Mouse (Mus musculus): ENCODE results near the gene Ust. TPM values are rescaled to one million over a fixed set of nuclear protein-coding genes. Genes with fewer than 3 reads are reported as not detected.
A peak's percentile ranks its signal among the peaks of the same experiment; 100 is the strongest.

The Ust gene
- polyA plus RNA-seq, 1 experiment from 2014 or later: 10.8 TPM

GRCm38 (mm10) chr10:8189331-8189981 is 329.2 kb downstream of the Ust start:
- H3K9ac ChIP-seq (ENCODE audit: low read depth, low read length): no peak overlapping the region
- no peak overlapping the region for H3K4me3 ChIP-seq (ENCODE audit: low read depth, low read length)
- no peaks in the 10 kb centered on the region for H3K9me3 ChIP-seq (ENCODE audit: control insufficient read depth, low read length)
- H3K4me1 ChIP-seq (ENCODE audit: control insufficient read depth, insufficient read depth, low read length): no peaks in the 10 kb centered on the region
- H3K36me3 ChIP-seq (ENCODE audit: control insufficient read depth, insufficient read depth, low read length): no peaks in the 10 kb centered on the region
- no peak overlapping the region for H3K4me2 ChIP-seq (ENCODE audit: low read depth, low read length)
- 83% methylated on average over 5 of the region's 5 CpGs for WGBS
- ATAC-seq (ENCODE audit: low read depth): no peak
- H3K27me3 ChIP-seq (replicated peaks; ENCODE audit: control insufficient read depth, insufficient read depth, low read length): no peaks in the 10 kb centered on the region
- no peak for DNase-seq (ENCODE audit: low spot score)
- no peak overlapping the region for H3K27ac ChIP-seq (replicated peaks; ENCODE audit: low read depth, low read length)

- no peak for ATAC-seq (ENCODE audit: low read depth)
- 58% methylated on average over 4 of the region's 4 CpGs for WGBS
- DNase-seq (ENCODE audit: low spot score): peak; percentile 81
- no peaks in the 10 kb centered on the region for H3K4me1 ChIP-seq (ENCODE audit: control insufficient read depth, insufficient read depth, low read length)
- no peak overlapping the region for H3K27ac ChIP-seq (replicated peaks; ENCODE audit: low read depth, low read length)
- no peaks in the 10 kb centered on the region for H3K36me3 ChIP-seq (ENCODE audit: control insufficient read depth, insufficient read depth, low read length)
- H3K27me3 ChIP-seq (replicated peaks; ENCODE audit: control insufficient read depth, insufficient read depth, low read length): no peaks in the 10 kb centered on the region
- H3K9ac ChIP-seq (ENCODE audit: low read depth, low read length): no peak overlapping the region
- no peak overlapping the region for H3K4me2 ChIP-seq (ENCODE audit: low read depth, low read length)
- H3K4me3 ChIP-seq (ENCODE audit: low read depth, low read length): no peak overlapping the region
- no peaks in the 10 kb centered on the region for H3K9me3 ChIP-seq (ENCODE audit: control insufficient read depth, low read length)
Observed at GRCm38 (mm10) chr10:8185586-8185985, 333.0 kb downstream of the Ust start.

- Histone ChIP-seq H3K9ac (ENCODE audit: low read depth, low read length) (no peak overlapping the region), H3K27ac (replicated peaks; ENCODE audit: low read depth, low read length) (no peak overlapping the region), H3K27me3 (replicated peaks; ENCODE audit: control insufficient read depth, insufficient read depth, low read length) (no peaks in the 10 kb centered on the region), H3K9me3 (ENCODE audit: control insufficient read depth, low read length) (no peaks in the 10 kb centered on the region), H3K4me2 (ENCODE audit: low read depth, low read length) (no peak overlapping the region), H3K36me3 (ENCODE audit: control insufficient read depth, insufficient read depth, low read length) (no peaks in the 10 kb centered on the region), H3K4me1 (ENCODE audit: control insufficient read depth, insufficient read depth, low read length) (no peaks in the 10 kb centered on the region), H3K4me3 (ENCODE audit: low read depth, low read length) (no peak overlapping the region)
- no peak for DNase-seq (ENCODE audit: low spot score)
- ATAC-seq (ENCODE audit: low read depth): no peak
- 67% methylated on average over 9 of the region's 9 CpGs for WGBS
Observed at GRCm38 (mm10) chr10:8184711-8185110, 333.9 kb downstream of the Ust start.

GRCm38 (mm10) chr10:8183171-8183570 is 335.5 kb downstream of the Ust start:
- Histone ChIP-seq H3K4me3 (ENCODE audit: low read depth, low read length) (no peak overlapping the region), H3K4me2 (ENCODE audit: low read depth, low read length) (no peak overlapping the region), H3K4me1 (ENCODE audit: control insufficient read depth, insufficient read depth, low read length) (no peaks in the 10 kb centered on the region), H3K27me3 (replicated peaks; ENCODE audit: control insufficient read depth, insufficient read depth, low read length) (no peaks in the 10 kb centered on the region), H3K9me3 (ENCODE audit: control insufficient read depth, low read length) (no peaks in the 10 kb centered on the region), H3K27ac (replicated peaks; ENCODE audit: low read depth, low read length) (no peak overlapping the region), H3K36me3 (ENCODE audit: control insufficient read depth, insufficient read depth, low read length) (no peaks in the 10 kb centered on the region), H3K9ac (ENCODE audit: low read depth, low read length) (no peak overlapping the region)
- no peak for ATAC-seq (ENCODE audit: low read depth)
- 88% methylated on average over 7 of the region's 7 CpGs for WGBS
- DNase-seq (ENCODE audit: low spot score): no peak

DNA sequence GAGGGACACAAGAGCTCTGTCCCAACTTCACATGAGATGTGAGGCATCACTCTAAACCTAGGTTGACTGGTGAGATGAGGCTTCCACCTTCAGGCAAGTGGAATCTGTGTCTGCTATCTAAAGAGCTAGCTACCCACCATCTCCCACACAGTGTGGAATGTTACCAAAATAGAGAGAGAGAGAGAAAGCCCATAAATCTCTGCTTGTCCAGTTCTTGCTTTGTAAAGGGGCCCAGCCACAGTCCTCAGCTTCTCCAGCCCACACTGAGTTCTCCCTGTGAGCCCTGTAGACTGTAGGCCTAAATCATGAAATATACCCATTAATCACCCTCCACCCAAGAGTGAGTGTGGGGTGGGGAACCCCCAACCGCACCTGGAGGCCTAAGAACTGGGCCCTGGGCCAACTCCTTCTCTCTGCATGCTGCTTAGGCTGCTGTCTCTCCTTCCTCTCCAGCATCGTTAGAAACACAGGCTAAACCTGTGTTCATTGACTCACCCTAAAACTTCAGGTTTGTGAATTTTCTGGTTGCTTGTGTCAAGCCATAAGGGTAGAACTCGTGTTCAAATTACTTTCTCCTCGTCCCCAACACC is 336.9 kb downstream of the Ust start:
- peaks cover 10% of the 10 kb centered on the region for H3K4me1 ChIP-seq (ENCODE audit: control insufficient read depth, insufficient read depth, low read length)
- ATAC-seq (ENCODE audit: low read depth) (no peak), DNase-seq (ENCODE audit: low spot score) (peak; percentile 26)
- WGBS: 63% methylated on average over 4 of the region's 4 CpGs
- H3K9me3 ChIP-seq (ENCODE audit: control insufficient read depth, low read length): no peaks in the 10 kb centered on the region
- H3K36me3 ChIP-seq (ENCODE audit: control insufficient read depth, insufficient read depth, low read length): no peaks in the 10 kb centered on the region
- no peak overlapping the region for H3K4me2 ChIP-seq (ENCODE audit: low read depth, low read length)
- no peak overlapping the region for H3K27ac ChIP-seq (replicated peaks; ENCODE audit: low read depth, low read length)
- H3K27me3 ChIP-seq (replicated peaks; ENCODE audit: control insufficient read depth, insufficient read depth, low read length): no peaks in the 10 kb centered on the region
- no peak overlapping the region for H3K9ac ChIP-seq (ENCODE audit: low read depth, low read length)
- no peak overlapping the region for H3K4me3 ChIP-seq (ENCODE audit: low read depth, low read length)

- H3K27ac ChIP-seq (replicated peaks; ENCODE audit: low read depth, low read length): peak overlapping the region; percentile 76; the same call in 1 of the 2 replicates
- no peak for DNase-seq (ENCODE audit: low spot score)
- no peak overlapping the region for H3K4me2 ChIP-seq (ENCODE audit: low read depth, low read length)
- no peaks in the 10 kb centered on the region for H3K36me3 ChIP-seq (ENCODE audit: control insufficient read depth, insufficient read depth, low read length)
- H3K27me3 ChIP-seq (replicated peaks; ENCODE audit: control insufficient read depth, insufficient read depth, low read length): no peaks in the 10 kb centered on the region
- H3K9me3 ChIP-seq (ENCODE audit: control insufficient read depth, low read length): no peaks in the 10 kb centered on the region
- no peak for ATAC-seq (ENCODE audit: low read depth)
- H3K4me1 ChIP-seq (ENCODE audit: control insufficient read depth, insufficient read depth, low read length): peaks cover 26% of the 10 kb centered on the region
- H3K4me3 ChIP-seq (ENCODE audit: low read depth, low read length): no peak overlapping the region
- H3K9ac ChIP-seq (ENCODE audit: low read depth, low read length): no peak overlapping the region
- 73% methylated on average over 5 of the region's 5 CpGs for WGBS
Observed at GRCm38 (mm10) chr10:8177618-8178017, 341.0 kb downstream of the Ust start.

DNA sequence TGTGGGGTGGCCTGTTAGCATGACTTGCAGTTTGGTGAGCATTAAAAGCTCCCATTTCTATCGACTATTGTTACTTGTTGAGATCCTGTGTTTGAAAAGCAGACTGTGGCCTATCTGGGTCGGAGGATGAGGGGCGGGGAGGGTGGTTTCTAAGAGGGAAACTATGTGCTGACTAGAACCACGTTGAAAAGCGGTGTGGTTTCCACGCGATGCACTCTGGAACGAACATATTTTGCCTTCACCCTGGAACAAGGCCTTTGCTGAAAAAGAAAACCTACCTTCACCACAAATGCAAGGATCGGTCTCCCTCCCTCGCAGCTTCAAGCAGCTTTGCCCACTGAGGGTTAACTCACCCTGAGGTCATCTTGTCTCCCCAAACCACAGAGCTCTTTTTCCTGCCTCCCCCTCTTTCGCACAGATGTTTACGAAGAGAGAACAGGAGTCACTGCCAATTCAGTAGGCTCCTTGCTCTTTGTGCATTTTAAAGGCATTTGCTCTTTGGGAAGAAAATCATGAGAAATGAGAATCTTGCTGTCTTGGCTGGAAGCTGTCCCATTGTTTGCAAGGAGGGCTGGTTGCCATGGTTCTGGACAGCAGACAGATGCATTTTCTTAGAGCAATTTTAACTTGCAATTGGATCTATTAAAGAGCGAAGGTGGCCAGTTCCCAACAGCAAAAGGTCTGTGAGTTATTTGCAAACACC is 342.1 kb downstream of the Ust start:
- peak overlapping the region; percentile 76 for H3K27ac ChIP-seq (replicated peaks; ENCODE audit: low read depth, low read length)
- 23% methylated on average over 13 of the region's 13 CpGs for WGBS
- H3K27me3 ChIP-seq (replicated peaks; ENCODE audit: control insufficient read depth, insufficient read depth, low read length): no peaks in the 10 kb centered on the region
- peak overlapping the region; percentile 18; the same call in 1 of the 2 replicates for H3K4me2 ChIP-seq (ENCODE audit: low read depth, low read length)
- ATAC-seq (ENCODE audit: low read depth) (peak; percentile 50), DNase-seq (ENCODE audit: low spot score) (peak; percentile 85)
- 0 out of 2 replicates have a peak overlapping the region, but pooled peaks have one; percentile 21 for H3K9ac ChIP-seq (ENCODE audit: low read depth, low read length)
- no peak overlapping the region for H3K4me3 ChIP-seq (ENCODE audit: low read depth, low read length)
- no peaks in the 10 kb centered on the region for H3K36me3 ChIP-seq (ENCODE audit: control insufficient read depth, insufficient read depth, low read length)
- no peaks in the 10 kb centered on the region for H3K9me3 ChIP-seq (ENCODE audit: control insufficient read depth, low read length)
- peaks cover 26% of the 10 kb centered on the region for H3K4me1 ChIP-seq (ENCODE audit: control insufficient read depth, insufficient read depth, low read length)

- Histone ChIP-seq H3K9me3 (ENCODE audit: control insufficient read depth, low read length) (no peaks in the 10 kb centered on the region), H3K4me1 (ENCODE audit: control insufficient read depth, insufficient read depth, low read length) (peaks cover 26% of the 10 kb centered on the region), H3K4me3 (ENCODE audit: low read depth, low read length) (no peak overlapping the region), H3K36me3 (ENCODE audit: control insufficient read depth, insufficient read depth, low read length) (no peaks in the 10 kb centered on the region), H3K27ac (replicated peaks; ENCODE audit: low read depth, low read length) (peak overlapping the region; percentile 76), H3K27me3 (replicated peaks; ENCODE audit: control insufficient read depth, insufficient read depth, low read length) (no peaks in the 10 kb centered on the region), H3K4me2 (ENCODE audit: low read depth, low read length) (peak overlapping the region; percentile 18; the same call in 1 of the 2 replicates), H3K9ac (ENCODE audit: low read depth, low read length) (0 out of 2 replicates have a peak overlapping the region, but pooled peaks have one; percentile 21)
- ATAC-seq (ENCODE audit: low read depth) (peak; percentile 27; the same call in 1 of the 2 replicates), DNase-seq (ENCODE audit: low spot score) (no peak)
- 55% methylated on average over 3 of the region's 3 CpGs for WGBS
Observed at GRCm38 (mm10) chr10:8176008-8176350, 342.6 kb downstream of the Ust start.
